Mouse (Mus musculus) right cerebral cortex, postnatal 14 days (tissue): Measurements from ENCODE around the gene Loxl4.

Source experiments
- DNase-seq: peaks from one replicate; pipeline ENCODE4 v3.0.0; 2022

Loxl4 gene

DNA sequence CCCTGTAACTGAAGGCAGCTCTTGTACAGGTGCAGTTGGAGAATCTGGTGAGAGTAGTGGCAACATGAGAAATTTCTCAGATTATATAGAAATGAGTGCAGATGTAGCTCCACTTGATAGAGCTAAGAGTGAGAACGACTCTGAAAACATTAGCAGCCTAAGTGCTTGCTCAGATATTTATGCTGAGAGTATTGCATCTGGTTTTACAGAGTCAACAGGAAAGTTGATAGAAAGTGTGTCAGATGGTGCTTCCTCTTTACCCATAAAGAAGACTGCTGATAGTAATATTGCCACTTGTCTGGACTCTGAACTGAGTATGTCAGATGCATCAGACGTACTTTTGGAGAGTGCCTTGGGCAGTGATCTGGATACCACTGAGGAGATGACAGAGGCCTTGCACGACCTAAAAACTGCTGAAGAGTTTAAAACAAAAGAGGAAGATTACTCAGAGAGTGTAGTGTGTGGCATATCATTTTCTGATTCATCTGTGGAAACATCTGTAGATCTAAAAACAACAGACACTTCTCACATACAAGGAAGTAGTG is 48.8 kb downstream of the Loxl4 start:
- DNase-seq: no peak

DNA sequence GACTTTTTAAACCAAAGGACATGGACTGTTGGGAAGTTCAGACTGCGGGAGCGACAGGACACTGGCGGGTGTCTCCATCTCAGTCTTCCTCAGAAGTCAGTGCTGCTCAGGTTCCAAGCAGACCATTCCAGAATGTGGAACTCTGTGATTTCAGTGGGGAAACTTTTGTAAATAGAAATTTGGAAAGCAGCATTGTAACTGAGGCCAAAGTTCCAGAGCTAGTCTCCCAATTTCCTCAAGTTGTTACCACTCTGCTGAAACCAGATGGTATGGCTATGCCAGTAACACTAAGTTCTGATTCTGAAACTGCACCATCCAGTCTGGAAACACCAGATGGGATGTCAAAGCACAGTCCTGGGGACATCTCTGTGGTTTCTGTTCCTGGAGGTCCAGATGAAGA is 49.6 kb downstream of the Loxl4 start:
- DNase-seq: no peak

DNA sequence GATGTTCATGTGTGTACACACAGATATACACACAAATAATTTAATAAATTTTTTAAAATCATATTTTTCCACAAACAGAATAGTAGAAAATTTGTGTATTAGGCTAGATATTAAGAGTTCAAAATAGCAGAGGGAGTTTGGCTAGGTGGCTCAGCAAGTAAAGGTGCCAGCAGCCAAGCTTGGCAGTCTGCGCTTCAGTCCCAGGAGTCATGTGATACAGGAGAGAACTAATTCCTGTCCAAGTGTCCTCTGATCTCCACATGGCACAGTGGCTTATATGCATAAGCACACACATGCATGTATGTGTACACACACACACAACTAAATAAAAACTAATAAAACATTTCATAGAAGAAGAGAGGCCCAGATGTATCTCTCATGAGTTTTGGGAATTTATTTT is 50.6 kb downstream of the Loxl4 start:
- DNase-seq: no peak

DNA sequence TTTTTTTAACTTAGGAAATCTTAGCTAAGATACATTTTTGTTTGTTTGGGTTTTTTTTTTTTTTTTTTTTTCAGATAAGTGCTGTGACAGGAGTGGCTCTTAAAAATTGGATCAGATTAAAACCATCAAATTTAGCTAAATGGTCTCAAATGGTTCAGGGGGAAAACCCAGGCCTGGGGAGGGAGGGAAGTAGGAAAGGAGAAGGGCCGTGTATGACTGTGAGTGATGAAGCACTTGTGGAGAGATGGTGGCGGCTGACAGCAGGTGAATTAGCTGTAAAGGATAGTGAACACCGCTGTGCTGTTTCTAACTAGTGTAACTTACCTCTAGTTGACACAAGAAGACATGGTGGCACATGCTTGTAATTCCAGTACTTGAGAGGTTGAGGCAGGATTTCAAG is 53.9 kb downstream of the Loxl4 start:
- no peak for DNase-seq
